Mouse (Mus musculus): ENCODE measurements around the gene Yipf2.
"Not testable (repeated sequence)": the region's sequence is repeated elsewhere in the genome, so short reads cannot be mapped to it uniquely, and the experiment has no call there.

Yipf2 gene

GRCm38 (mm10) chr9:21594838-21595237 lies 2.2 kb upstream of the Yipf2 start:
- DNase-seq: no peak

- DNase-seq: not testable (repeated sequence)
These were observed 1.7 kb upstream of the Yipf2 start for GRCm38 (mm10) chr9:21594350-21594749.

GRCm38 (mm10) chr9:21593122-21593721 lies 594 bp upstream of the Yipf2 start:
- no peak for DNase-seq

GRCm38 (mm10) chr9:21591831-21592702 lies 561 bp downstream of the Yipf2 start:
- no peak for DNase-seq

- DNase-seq: no peak
These were observed 1.3 kb downstream of the Yipf2 start for GRCm38 (mm10) chr9:21591127-21591830.

GRCm38 (mm10) chr9:21589538-21589937 lies 3.1 kb downstream of the Yipf2 start:
- DNase-seq: no peak

GRCm38 (mm10) chr9:21588350-21588749 lies 4.3 kb downstream of the Yipf2 start:
- no peak for DNase-seq

- DNase-seq: no peak
These were observed 4.8 kb downstream of the Yipf2 start for GRCm38 (mm10) chr9:21587678-21588349.

- no peak for DNase-seq
These were observed 7.2 kb downstream of the Yipf2 start for GRCm38 (mm10) chr9:21585401-21585800.

GRCm38 (mm10) chr9:21578226-21578625 lies 14.4 kb downstream of the Yipf2 start:
- no peak for DNase-seq

- DNase-seq: no peak
These were observed 16.3 kb downstream of the Yipf2 start for GRCm38 (mm10) chr9:21576286-21576685.

- no peak for DNase-seq
These were observed 17.4 kb downstream of the Yipf2 start for GRCm38 (mm10) chr9:21575253-21575652.

GRCm38 (mm10) chr9:21574012-21574801 lies 18.4 kb downstream of the Yipf2 start:
- DNase-seq: no peak

GRCm38 (mm10) chr9:21568657-21569255 lies 23.9 kb downstream of the Yipf2 start:
- DNase-seq: peak; percentile 33

GRCm38 (mm10) chr9:21567051-21567450 lies 25.6 kb downstream of the Yipf2 start:
- DNase-seq: no peak

- no peak for DNase-seq
These were observed 26.1 kb downstream of the Yipf2 start for GRCm38 (mm10) chr9:21566538-21566937.

- no peak for DNase-seq
These were observed 27.5 kb downstream of the Yipf2 start for GRCm38 (mm10) chr9:21565004-21565586.

- DNase-seq: no peak
These were observed 28.2 kb downstream of the Yipf2 start for GRCm38 (mm10) chr9:21564420-21564819.

GRCm38 (mm10) chr9:21559151-21559550 lies 33.5 kb downstream of the Yipf2 start:
- no peak for DNase-seq

GRCm38 (mm10) chr9:21558366-21558765 lies 34.3 kb downstream of the Yipf2 start:
- DNase-seq: peak; percentile 22

GRCm38 (mm10) chr9:21557556-21557955 lies 35.1 kb downstream of the Yipf2 start:
- no peak for DNase-seq
